Mouse (Mus musculus): ENCODE measurements around the gene Tmem186. TPM values are rescaled to one million over a fixed set of nuclear protein-coding genes. Genes with fewer than 3 reads are reported as not detected.

Gene Tmem186
- polyA plus RNA-seq, 1 experiment, result not detected

DNA sequence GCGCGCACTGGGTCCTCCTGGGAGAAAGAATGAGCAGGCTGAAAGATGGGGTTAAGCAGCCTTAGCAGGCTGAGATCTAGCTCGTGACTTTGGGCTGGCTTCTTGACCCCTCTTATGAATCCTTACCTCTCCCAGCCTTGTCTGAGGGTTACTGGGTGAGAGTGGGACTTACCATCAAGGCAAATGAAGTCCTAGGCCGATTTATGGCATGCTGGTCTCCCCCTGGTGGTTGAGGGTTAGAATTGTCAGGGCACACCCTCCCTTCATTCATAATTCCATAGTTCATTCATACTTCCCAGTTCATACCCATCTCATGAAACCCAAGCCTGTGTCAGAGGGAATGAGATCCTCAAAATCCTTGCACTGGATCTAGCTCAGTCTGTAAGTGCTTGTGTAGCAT is 39.3 kb upstream of the Tmem186 start:
- Histone ChIP-seq H3K4me3 (ENCODE audit: insufficient read depth, low read depth, low read length) (no peak overlapping the region), H3K27ac (ENCODE audit: insufficient read depth, low read depth, low read length) (no peak overlapping the region), H3K4me1 (ENCODE audit: control insufficient read depth, insufficient read depth, low read length) (peaks cover 5% of the 10 kb centered on the region)
- TF ChIP-seq POLR2A (IDR thresholded peaks at IDR 0.05; ENCODE audit: insufficient read depth, low read depth, low read length), result no peak
- TF ChIP-seq CTCF (IDR thresholded peaks at IDR 0.05; ENCODE audit: insufficient read depth, low read depth, low read length), result no peak
- 56% methylated on average over 4 of the region's 4 CpGs for WGBS

DNA sequence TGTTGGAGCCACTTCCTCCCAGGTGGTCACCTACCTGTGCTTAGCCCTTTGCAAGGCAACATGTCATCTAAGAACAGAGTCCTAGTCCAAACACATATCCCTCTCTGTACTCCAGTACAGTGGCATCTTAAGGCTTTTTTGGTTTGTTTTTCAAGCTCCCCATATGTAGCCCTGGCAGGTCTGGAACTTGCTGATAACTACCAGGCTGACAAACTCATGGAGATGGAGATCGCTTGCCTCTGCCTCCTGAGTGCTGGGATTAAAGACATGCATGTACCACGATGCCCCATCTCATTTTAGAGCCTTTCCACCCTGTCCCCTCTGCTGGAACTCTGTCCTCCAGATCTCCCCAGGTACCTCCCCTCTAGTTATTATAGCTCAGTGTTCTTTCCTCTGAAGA is 38.7 kb upstream of the Tmem186 start:
- Histone ChIP-seq H3K4me3 (ENCODE audit: insufficient read depth, low read depth, low read length) (no peak overlapping the region), H3K27ac (ENCODE audit: insufficient read depth, low read depth, low read length) (no peak overlapping the region), H3K4me1 (ENCODE audit: control insufficient read depth, insufficient read depth, low read length) (peaks cover 10% of the 10 kb centered on the region)
- no peak for TF ChIP-seq CTCF (IDR thresholded peaks at IDR 0.05; ENCODE audit: insufficient read depth, low read depth, low read length)
- no peak for TF ChIP-seq POLR2A (IDR thresholded peaks at IDR 0.05; ENCODE audit: insufficient read depth, low read depth, low read length)
- WGBS, result 86% methylated on average over 2 of the region's 2 CpGs

DNA sequence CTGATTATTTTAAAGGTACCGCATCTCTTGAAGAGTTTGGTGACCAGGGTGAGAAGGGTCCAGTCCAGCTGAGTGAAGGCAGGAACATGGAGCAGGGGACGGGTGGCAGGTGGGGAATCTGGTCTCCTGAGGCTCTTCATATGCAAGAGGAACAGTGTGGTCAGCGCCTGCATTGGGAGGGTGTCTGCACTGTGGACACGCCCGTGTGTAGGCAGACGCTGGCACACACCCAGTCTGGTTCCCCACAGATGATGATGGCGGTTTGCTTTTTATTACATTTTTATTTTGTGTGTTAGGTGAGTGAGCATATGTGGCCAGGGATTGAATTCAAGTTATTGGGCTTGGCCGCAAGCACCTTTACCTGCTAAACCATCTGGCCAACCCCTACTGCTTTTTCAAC is 38.0 kb upstream of the Tmem186 start:
- H3K4me1 ChIP-seq (ENCODE audit: control insufficient read depth, insufficient read depth, low read length), result peaks cover 10% of the 10 kb centered on the region
- 89% methylated on average over 8 of the region's 8 CpGs for WGBS
- no peak overlapping the region for H3K4me3 ChIP-seq (ENCODE audit: insufficient read depth, low read depth, low read length)
- TF ChIP-seq POLR2A (IDR thresholded peaks at IDR 0.05; ENCODE audit: insufficient read depth, low read depth, low read length), result no peak
- no peak for TF ChIP-seq CTCF (IDR thresholded peaks at IDR 0.05; ENCODE audit: insufficient read depth, low read depth, low read length)
- no peak overlapping the region for H3K27ac ChIP-seq (ENCODE audit: insufficient read depth, low read depth, low read length)

DNA sequence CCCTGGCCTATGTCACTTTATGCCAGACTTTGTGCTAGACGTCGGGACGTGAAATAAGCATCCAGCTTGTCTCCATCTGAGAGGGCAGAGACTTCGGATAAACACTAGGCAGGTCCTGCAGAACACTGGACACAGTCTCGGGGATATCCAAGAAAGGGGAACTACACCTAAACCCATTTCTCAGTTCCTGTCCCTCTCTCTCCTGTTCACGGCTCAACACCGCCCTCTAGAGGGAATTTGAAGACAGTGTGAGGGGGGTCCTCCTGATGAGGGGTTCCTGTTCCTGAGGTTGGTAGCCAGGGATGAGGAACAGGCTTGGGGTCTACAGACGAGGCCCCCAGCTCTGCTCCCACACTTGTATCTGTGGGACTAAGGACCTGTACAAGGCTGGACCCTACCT is 36.7 kb upstream of the Tmem186 start:
- Histone ChIP-seq H3K27ac (ENCODE audit: insufficient read depth, low read depth, low read length) (no peak overlapping the region), H3K4me1 (ENCODE audit: control insufficient read depth, insufficient read depth, low read length) (peaks cover 21% of the 10 kb centered on the region), H3K4me3 (ENCODE audit: insufficient read depth, low read depth, low read length) (no peak overlapping the region)
- 3% methylated on average over 8 of the region's 8 CpGs for WGBS
- TF ChIP-seq POLR2A (IDR thresholded peaks at IDR 0.05; ENCODE audit: insufficient read depth, low read depth, low read length), result no peak
- peak; percentile 68 for TF ChIP-seq CTCF (IDR thresholded peaks at IDR 0.05; ENCODE audit: insufficient read depth, low read depth, low read length)

DNA sequence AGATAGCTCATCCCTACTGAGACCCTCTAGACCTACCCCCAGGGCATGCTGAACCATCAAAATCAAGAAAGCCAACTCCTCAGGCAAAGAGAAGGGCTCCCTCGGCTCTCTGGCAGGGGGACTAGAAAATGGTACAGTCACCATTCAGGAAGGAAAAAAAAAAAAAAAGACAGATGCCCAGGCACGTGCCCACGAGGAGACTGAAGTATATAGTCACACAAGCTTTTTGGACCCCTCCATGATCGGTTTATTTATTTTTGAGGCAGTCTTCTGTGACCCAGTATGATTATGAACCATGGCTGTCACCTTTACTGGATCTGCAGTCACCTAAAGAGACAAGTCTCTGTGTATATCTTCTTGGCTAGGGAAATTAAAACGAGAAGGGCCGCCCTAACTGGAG is 35.8 kb upstream of the Tmem186 start:
- WGBS, result 62% methylated on average over 6 of the region's 6 CpGs
- Histone ChIP-seq H3K4me3 (ENCODE audit: insufficient read depth, low read depth, low read length) (no peak overlapping the region), H3K4me1 (ENCODE audit: control insufficient read depth, insufficient read depth, low read length) (peaks cover 23% of the 10 kb centered on the region), H3K27ac (ENCODE audit: insufficient read depth, low read depth, low read length) (no peak overlapping the region)
- TF ChIP-seq CTCF (IDR thresholded peaks at IDR 0.05; ENCODE audit: insufficient read depth, low read depth, low read length) (no peak), POLR2A (IDR thresholded peaks at IDR 0.05; ENCODE audit: insufficient read depth, low read depth, low read length) (no peak)

DNA sequence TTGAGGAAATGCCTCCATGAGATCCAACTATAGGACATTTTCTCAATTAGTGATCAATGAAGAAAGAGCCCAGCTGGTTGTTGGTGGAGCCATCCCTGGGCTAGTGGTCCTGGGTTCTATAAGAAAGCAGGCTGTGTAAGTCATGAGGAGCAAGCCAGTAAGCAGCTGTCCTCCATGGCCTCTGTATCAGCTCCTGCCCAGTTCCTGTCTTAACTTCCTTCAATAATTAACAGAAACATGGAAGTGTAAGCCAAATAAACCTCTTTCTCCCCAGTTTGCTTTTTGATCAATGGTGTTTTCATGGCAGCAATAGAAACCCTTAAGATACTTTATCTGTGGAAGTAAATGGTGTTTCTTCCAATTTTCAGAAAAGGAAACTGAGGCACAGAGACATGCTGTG is 35.3 kb upstream of the Tmem186 start:
- Histone ChIP-seq H3K4me1 (ENCODE audit: control insufficient read depth, insufficient read depth, low read length) (peaks cover 23% of the 10 kb centered on the region), H3K27ac (ENCODE audit: insufficient read depth, low read depth, low read length) (no peak overlapping the region), H3K4me3 (ENCODE audit: insufficient read depth, low read depth, low read length) (no peak overlapping the region)
- TF ChIP-seq CTCF (IDR thresholded peaks at IDR 0.05; ENCODE audit: insufficient read depth, low read depth, low read length) (no peak), POLR2A (IDR thresholded peaks at IDR 0.05; ENCODE audit: insufficient read depth, low read depth, low read length) (no peak)

DNA sequence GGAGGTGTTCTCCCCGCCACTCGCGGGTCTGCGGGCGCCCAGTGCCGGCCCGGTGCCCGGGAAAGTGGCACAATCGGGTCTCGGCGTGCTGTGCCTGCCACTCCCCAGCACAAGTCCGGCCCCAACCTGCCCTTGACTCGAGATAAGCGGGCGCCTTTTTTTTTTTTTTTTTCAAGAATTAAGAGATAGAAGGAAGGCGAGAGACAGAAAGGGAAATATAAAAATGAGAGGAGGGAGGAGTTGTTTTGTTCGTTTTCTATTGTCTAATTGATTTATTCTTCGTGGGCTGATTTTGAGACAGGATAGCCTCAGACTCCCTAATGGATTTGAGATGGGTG is 34.8 kb upstream of the Tmem186 start:
- H3K4me1 ChIP-seq (ENCODE audit: control insufficient read depth, insufficient read depth, low read length), result peaks cover 23% of the 10 kb centered on the region
- H3K27ac ChIP-seq (ENCODE audit: insufficient read depth, low read depth, low read length), result no peak overlapping the region
- TF ChIP-seq CTCF (IDR thresholded peaks at IDR 0.05; ENCODE audit: insufficient read depth, low read depth, low read length), result no peak
- no peak for TF ChIP-seq POLR2A (IDR thresholded peaks at IDR 0.05; ENCODE audit: insufficient read depth, low read depth, low read length)
- WGBS, result 1% methylated on average over 18 of the region's 18 CpGs
- peak overlapping the region; percentile 55 for H3K4me3 ChIP-seq (ENCODE audit: insufficient read depth, low read depth, low read length)

DNA sequence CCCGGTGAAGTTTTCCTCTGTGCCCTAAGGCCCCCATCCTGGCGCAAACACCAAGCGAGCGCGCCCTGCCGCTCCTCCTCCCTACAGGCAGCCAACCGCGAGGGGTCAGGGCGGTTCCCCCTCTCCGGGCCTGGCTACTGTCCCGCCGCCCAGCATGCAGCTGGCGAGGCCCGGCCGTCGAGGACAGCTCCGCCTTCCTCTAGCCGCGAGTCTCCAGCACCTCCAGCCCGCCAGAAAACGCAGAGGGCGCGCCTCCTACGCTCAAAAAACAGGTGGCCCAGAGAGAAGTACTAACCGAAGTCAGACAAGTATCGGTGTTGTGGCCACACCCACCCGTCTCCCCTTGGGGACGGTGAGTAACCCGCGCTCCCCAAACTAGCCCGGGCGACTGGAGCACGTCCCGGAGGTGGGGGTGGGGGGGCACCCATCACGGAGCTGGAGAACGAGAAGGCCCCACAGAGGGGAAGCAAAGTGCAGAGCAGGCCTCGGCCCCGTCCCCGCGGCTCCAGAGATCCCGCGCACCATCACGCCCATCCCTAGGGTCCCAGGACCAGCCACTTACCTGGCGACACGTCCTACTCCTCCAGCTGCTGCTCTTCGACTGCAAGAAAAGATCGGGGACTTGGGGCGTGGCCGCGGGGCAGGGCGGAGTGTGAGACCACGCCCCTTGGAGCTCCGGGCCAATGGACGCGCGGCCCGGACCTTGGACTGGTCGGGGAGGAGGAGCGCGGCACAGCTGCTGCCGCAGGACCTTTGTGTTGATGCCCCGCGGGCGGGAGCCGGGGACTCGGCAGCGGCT is 34.2 kb upstream of the Tmem186 start, which contains the start of gene Carhsp1:
Carhsp1 (minus strand) TSS at position 605 of the 799 bp plus-strand sequence.
- Histone ChIP-seq H3K4me1 (ENCODE audit: control insufficient read depth, insufficient read depth, low read length) (peaks cover 23% of the 10 kb centered on the region), H3K4me3 (ENCODE audit: insufficient read depth, low read depth, low read length) (peak within 1 kb of the TSS; percentile 55), H3K27ac (ENCODE audit: insufficient read depth, low read depth, low read length) (no peak within 1 kb of the TSS)
- TF ChIP-seq CTCF (IDR thresholded peaks at IDR 0.05; ENCODE audit: insufficient read depth, low read depth, low read length), result no peak
- TF ChIP-seq POLR2A (IDR thresholded peaks at IDR 0.05; ENCODE audit: insufficient read depth, low read depth, low read length), result no peak
- WGBS, result under 1% methylated on average over 65 of the region's 67 CpGs

DNA sequence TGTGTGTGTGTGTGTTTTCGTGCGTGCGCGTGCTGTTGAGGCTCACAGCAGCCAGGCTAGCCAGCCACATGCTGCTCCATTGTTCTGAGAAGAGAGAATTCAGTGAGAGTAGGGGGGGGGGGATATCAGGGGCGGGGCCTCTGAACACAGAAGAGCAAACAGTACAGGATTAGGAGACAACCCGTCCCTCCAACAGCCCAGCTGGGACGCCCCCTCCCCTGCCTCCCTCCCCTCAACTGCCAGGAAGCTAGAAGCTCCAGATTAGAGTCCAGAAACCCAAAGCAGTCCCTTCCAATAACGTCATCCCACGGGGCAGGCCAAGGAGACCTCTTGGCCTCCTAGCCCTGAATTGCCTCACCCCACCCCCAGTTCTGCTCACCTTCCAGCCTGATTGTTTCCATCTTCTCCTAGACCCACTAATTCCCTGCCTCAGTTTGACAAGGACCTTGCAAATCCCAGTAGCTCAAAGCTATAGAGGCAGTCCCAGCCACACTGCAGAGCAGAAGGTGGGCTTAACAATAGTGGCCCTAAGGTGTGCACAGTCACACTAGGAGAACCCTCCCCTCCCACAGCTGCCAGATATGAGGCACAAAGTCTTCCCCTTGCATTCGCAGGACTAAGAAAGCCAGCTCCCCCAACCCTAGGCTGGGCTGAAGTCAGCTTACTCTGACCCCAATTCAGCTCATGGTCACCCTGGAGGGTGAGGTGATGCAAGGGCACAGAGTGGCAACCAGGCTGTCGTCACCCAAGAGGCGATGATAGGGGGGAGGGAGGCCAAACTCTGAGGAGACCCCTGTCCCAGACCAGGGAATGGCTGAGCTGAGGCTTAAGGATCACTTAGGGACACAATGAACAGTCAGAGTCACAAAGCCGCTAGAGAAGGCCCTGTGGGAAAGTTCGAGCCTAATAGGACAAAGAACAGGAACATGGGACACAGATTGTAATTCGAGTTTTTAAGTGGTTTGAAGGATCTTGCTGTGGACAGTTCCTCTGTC is 32.8 kb upstream of the Tmem186 start:
- TF ChIP-seq CTCF (IDR thresholded peaks at IDR 0.05; ENCODE audit: insufficient read depth, low read depth, low read length) (no peak), POLR2A (IDR thresholded peaks at IDR 0.05; ENCODE audit: insufficient read depth, low read depth, low read length) (no peak)
- no peak overlapping the region for H3K4me3 ChIP-seq (ENCODE audit: insufficient read depth, low read depth, low read length)
- no peak overlapping the region for H3K27ac ChIP-seq (ENCODE audit: insufficient read depth, low read depth, low read length)
- H3K4me1 ChIP-seq (ENCODE audit: control insufficient read depth, insufficient read depth, low read length), result peaks cover 29% of the 10 kb centered on the region
- 19% methylated on average over 15 of the region's 15 CpGs for WGBS
